Mouse (Mus musculus) hindbrain, embryonic 15.5 days (tissue): ENCODE results near the gene Maoa. TPM values are rescaled to one million over a fixed set of nuclear protein-coding genes. Genes with fewer than 3 reads are reported as not detected.

Source experiments
- ATAC-seq: fragments of 200-750 bp; cut with Nextera tagmentation; 2 replicates; pipeline ENCODE4 v1.8.0; 2017; ENCODE audit warnings: low read depth, moderate number of reproducible peaks, moderate TSS enrichment; ENCODE audit not compliant: low FRiP score
- H3K27ac ChIP-seq: fragments of 300-500 bp; sonication (generic); replicated peaks from 2 replicates; pipeline ENCODE4 v1.5.1; 2015; ENCODE audit warnings: mild to moderate bottlenecking, inconsistent platforms
- H3K27me3 ChIP-seq: fragments of 300-500 bp; sonication (generic); 2 replicates; pipeline ENCODE4 v1.6.1; 2015; ENCODE audit warnings: control low read depth, inconsistent platforms
- H3K36me3 ChIP-seq: fragments of 300-500 bp; sonication (generic); 2 replicates; pipeline ENCODE4 v1.6.1; 2015; ENCODE audit warnings: control low read depth, inconsistent platforms
- H3K4me1 ChIP-seq: fragments of 300-500 bp; sonication (generic); replicated peaks from 2 replicates; pipeline ENCODE4 v1.6.1; 2015; ENCODE audit warnings: control low read depth, inconsistent platforms
- H3K4me2 ChIP-seq: fragments of 300-500 bp; sonication (generic); 2 replicates; pipeline ENCODE4 v1.6.1; 2015; ENCODE audit warnings: moderate library complexity, mild to moderate bottlenecking, inconsistent platforms
- H3K4me3 ChIP-seq: fragments of 300-500 bp; sonication (generic); 2 replicates; pipeline ENCODE4 v1.5.1; 2015; ENCODE audit warnings: mild to moderate bottlenecking, inconsistent platforms
- H3K9ac ChIP-seq: fragments of 300-500 bp; sonication (generic); 2 replicates; pipeline ENCODE4 v1.6.1; 2015; ENCODE audit warnings: inconsistent platforms
- H3K9me3 ChIP-seq: fragments of 300-500 bp; sonication (generic); 2 replicates; pipeline ENCODE4 v1.6.1; 2016; ENCODE audit warnings: control low read depth, inconsistent platforms
- WGBS: fragments of 180-500 bp; shearing (Covaris S2); methylation state at CpG from one replicate; pipeline ENCODE4 v1.1.7; 2015; 5-methylcytosine and 5-hydroxymethylcytosine counted together
- polyA plus RNA-seq: library from polyadenylated mRNA; unstranded; fragments of >200 nt; fragmentation: Nextera tagmentation; extraction: Ambion mirVana; gene quantifications from 2 replicates; pipeline ENCODE4 v1.2.1, GENCODE M21; 2015

Gene Maoa
- 23.0 and 24.9 TPM in 2 replicates for polyA plus RNA-seq

GRCm38 (mm10) chrX:16619034-16619929 lies at the start of gene Maoa:
Gene Maoa (plus strand): TSS chrX:16619698.
- ATAC-seq = peak; percentile 88
- H3K36me3 ChIP-seq = no peaks in the 10 kb centered on the region
- WGBS = 15% methylated on average over 33 of the region's 33 CpGs
- no peaks in the 10 kb centered on the region for H3K27me3 ChIP-seq
- H3K4me2 ChIP-seq = peak within 1 kb of the TSS; percentile 71
- H3K4me3 ChIP-seq = peak within 1 kb of the TSS; percentile 56
- no peaks in the 10 kb centered on the region for H3K4me1 ChIP-seq
- no peaks in the 10 kb centered on the region for H3K9me3 ChIP-seq
- peak within 1 kb of the TSS; percentile 66 for H3K9ac ChIP-seq
- peak within 1 kb of the TSS; percentile 89 for H3K27ac ChIP-seq

- Histone ChIP-seq H3K9ac (peak overlapping the region; percentile 66), H3K27me3 (no peaks in the 10 kb centered on the region), H3K36me3 (no peaks in the 10 kb centered on the region), H3K4me1 (no peaks in the 10 kb centered on the region), H3K4me2 (peak overlapping the region; percentile 71), H3K4me3 (peak overlapping the region; percentile 56), H3K9me3 (no peaks in the 10 kb centered on the region), H3K27ac (peak overlapping the region; percentile 89)
- 12% methylated on average over 57 of the region's 60 CpGs for WGBS
- ATAC-seq = peak; percentile 95
Measured at GRCm38 (mm10) chrX:16618225-16619033, 1.1 kb upstream of the Maoa start.

GRCm38 (mm10) chrX:16656511-16656910 lies 37.0 kb downstream of the Maoa start:
- no peak overlapping the region for H3K27ac ChIP-seq
- H3K4me2 ChIP-seq = no peak overlapping the region
- H3K36me3 ChIP-seq = no peaks in the 10 kb centered on the region
- no peak overlapping the region for H3K9ac ChIP-seq
- H3K4me1 ChIP-seq = no peaks in the 10 kb centered on the region
- no peaks in the 10 kb centered on the region for H3K27me3 ChIP-seq
- H3K4me3 ChIP-seq = no peak overlapping the region
- WGBS = 81% methylated on average over 2 of the region's 2 CpGs
- H3K9me3 ChIP-seq = no peaks in the 10 kb centered on the region
- ATAC-seq = no peak

DNA sequence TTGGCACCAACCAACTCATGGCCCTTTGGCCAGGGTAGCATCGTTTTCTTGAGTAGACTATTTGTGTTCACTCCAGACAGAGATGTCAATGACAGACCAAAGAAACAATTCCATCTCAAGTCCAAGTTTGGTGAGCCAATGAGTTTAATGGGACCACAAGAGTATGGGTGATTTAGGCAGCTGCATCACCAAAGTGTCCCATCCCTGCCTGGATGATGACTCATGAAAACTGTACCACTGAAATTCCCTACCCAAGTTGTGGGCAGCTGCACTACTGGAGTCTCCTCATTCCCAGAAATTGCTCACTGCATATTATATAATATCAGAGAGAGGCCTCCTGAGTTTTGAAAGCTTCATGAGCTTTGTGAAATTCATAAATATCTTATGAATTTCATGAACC lies 86.6 kb downstream of the Maoa start:
- no peaks in the 10 kb centered on the region for H3K4me1 ChIP-seq
- H3K27me3 ChIP-seq = no peaks in the 10 kb centered on the region
- no peak overlapping the region for H3K4me2 ChIP-seq
- H3K4me3 ChIP-seq = no peak overlapping the region
- 86% methylated on average over 1 of the region's 1 CpGs for WGBS
- H3K9me3 ChIP-seq = no peaks in the 10 kb centered on the region
- no peak overlapping the region for H3K27ac ChIP-seq
- H3K36me3 ChIP-seq = no peaks in the 10 kb centered on the region
- no peak for ATAC-seq
- no peak overlapping the region for H3K9ac ChIP-seq

DNA sequence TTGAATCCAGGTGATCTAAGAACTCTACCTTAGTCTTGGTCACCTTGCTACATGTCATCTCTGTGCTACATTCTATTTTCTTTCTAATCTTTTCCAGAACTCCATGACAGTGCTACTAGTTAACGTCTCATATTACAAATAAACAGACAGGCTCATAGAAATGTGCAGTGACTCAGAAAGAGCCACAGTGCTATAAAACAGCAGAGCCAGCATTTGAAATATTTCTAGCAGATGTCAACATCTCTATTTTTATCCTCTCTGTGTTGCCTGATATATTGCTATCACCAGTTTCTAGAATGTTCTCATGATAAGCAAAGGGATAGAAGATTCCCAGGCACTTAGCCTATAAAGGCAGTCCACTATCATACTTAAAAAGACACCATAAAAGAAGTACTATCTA lies 94.5 kb downstream of the Maoa start:
- Histone ChIP-seq H3K9ac (no peak overlapping the region), H3K4me3 (no peak overlapping the region), H3K4me2 (no peak overlapping the region), H3K4me1 (no peaks in the 10 kb centered on the region), H3K27me3 (no peaks in the 10 kb centered on the region), H3K9me3 (no peaks in the 10 kb centered on the region), H3K27ac (no peak overlapping the region), H3K36me3 (no peaks in the 10 kb centered on the region)
- no peak for ATAC-seq
- WGBS = 84% methylated on average over 1 of the region's 1 CpGs

Other genes with a start within 250 kb of the Maoa start
- not detected in 2 replicates for gene Cypt1, start 96.8 kb upstream of the Maoa start, polyA plus RNA-seq
- gene Maob, start 197.7 kb downstream of the Maoa start, polyA plus RNA-seq = 4.5 and 5.3 TPM in 2 replicates